Mouse (Mus musculus) limb, embryonic 15.5 days (tissue): ENCODE data around the gene Csmd2. TPM values are rescaled to one million over a fixed set of nuclear protein-coding genes. Genes with fewer than 3 reads are reported as not detected.

ENCODE experiments used
- ATAC-seq: fragments of 200-750 bp; cut with Nextera tagmentation; 2 replicates; pipeline ENCODE4 v1.8.0; 2017; ENCODE audit warnings: low read depth, moderate TSS enrichment; ENCODE audit not compliant: insufficient number of reproducible peaks, low FRiP score, low TSS enrichment
- H3K27ac ChIP-seq: fragments of 300-500 bp; sonication (generic); 2 replicates; pipeline ENCODE4 v1.5.1; 2015; ENCODE audit warnings: moderate library complexity, mild to moderate bottlenecking, inconsistent platforms
- H3K27me3 ChIP-seq: fragments of 300-500 bp; sonication (generic); 2 replicates; pipeline ENCODE4 v1.6.1; 2015; ENCODE audit warnings: inconsistent platforms
- H3K36me3 ChIP-seq: fragments of 300-500 bp; sonication (generic); 2 replicates; pipeline ENCODE4 v1.6.1; 2015; ENCODE audit warnings: inconsistent platforms
- H3K4me1 ChIP-seq: fragments of 300-500 bp; sonication (generic); 2 replicates; pipeline ENCODE4 v1.6.1; 2015; ENCODE audit warnings: inconsistent platforms
- H3K4me2 ChIP-seq: fragments of 300-500 bp; sonication (generic); 2 replicates; pipeline ENCODE4 v1.6.1; 2015; ENCODE audit warnings: mild to moderate bottlenecking, inconsistent platforms
- H3K4me3 ChIP-seq: fragments of 300-500 bp; sonication (generic); 2 replicates; pipeline ENCODE4 v1.5.1; 2015; ENCODE audit warnings: mild to moderate bottlenecking, inconsistent platforms
- H3K9ac ChIP-seq: fragments of 300-500 bp; sonication (generic); 2 replicates; pipeline ENCODE4 v1.6.1; 2015; ENCODE audit warnings: inconsistent platforms
- H3K9me3 ChIP-seq: fragments of 300-500 bp; sonication (generic); 2 replicates; pipeline ENCODE4 v1.6.1; 2016; ENCODE audit warnings: inconsistent platforms
- WGBS: fragments of 180-500 bp; shearing (Covaris S2); methylation state at CpG from one replicate; pipeline ENCODE4 v1.1.7; 2015; 5-methylcytosine and 5-hydroxymethylcytosine counted together
- polyA plus RNA-seq: library from polyadenylated mRNA; unstranded; fragments of >200 nt; fragmentation: Nextera tagmentation; extraction: Ambion mirVana; gene quantifications from 2 replicates; pipeline ENCODE4 v1.2.1, GENCODE M21; 2015

Csmd2 gene
- polyA plus RNA-seq, 1 experiment from 2014 or later = 0.13 TPM

DNA sequence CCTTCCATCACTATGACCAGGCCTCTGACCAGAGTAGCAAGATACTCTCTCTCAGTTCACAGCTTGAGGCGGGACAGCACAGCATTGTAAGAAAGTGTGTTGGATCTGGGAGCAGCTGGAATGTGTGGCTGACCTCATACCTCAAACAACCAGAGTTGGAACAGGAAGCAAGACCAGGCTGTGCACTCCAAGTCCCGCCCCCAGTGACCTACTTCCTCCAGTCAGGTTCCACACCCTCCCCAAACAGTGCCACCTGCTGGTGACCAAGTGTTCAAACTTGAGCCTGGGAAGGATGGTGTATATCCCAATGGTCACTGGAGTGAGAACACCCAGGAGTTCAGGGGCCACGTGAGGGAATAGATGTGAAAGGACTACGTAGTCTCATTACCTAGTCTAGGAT is 330.3 kb downstream of the Csmd2 start:
- WGBS = 92% methylated on average over 4 of the region's 4 CpGs
- no peak overlapping the region for H3K27ac ChIP-seq
- no peak for ATAC-seq
- no peaks in the 10 kb centered on the region for H3K4me1 ChIP-seq
- H3K4me2 ChIP-seq = no peak overlapping the region
- no peaks in the 10 kb centered on the region for H3K36me3 ChIP-seq
- H3K4me3 ChIP-seq = no peak overlapping the region
- H3K9ac ChIP-seq = no peak overlapping the region
- H3K9me3 ChIP-seq = no peaks in the 10 kb centered on the region
- H3K27me3 ChIP-seq = no peaks in the 10 kb centered on the region; the same call in 1 of the 2 replicates

DNA sequence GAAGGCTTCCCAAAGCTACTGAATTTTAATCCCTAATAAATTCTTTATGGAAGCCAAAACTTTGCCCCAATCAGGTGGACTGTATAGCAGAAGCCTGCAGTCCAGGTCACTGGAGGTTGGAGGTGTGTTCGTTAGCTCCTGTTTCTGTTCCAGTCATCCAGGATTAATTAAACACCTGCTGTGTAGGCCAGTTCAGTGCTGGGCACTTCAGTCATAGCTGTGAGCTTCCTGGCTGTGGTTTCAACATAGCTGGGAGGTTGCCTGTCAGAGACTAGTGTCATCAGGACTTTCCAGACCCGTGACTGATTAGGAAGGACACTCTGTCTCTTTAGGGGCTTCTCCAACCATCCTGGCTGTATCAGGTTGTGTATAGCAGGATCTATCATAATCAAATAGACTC is 337.9 kb downstream of the Csmd2 start:
- 45% methylated on average over 2 of the region's 2 CpGs for WGBS

DNA sequence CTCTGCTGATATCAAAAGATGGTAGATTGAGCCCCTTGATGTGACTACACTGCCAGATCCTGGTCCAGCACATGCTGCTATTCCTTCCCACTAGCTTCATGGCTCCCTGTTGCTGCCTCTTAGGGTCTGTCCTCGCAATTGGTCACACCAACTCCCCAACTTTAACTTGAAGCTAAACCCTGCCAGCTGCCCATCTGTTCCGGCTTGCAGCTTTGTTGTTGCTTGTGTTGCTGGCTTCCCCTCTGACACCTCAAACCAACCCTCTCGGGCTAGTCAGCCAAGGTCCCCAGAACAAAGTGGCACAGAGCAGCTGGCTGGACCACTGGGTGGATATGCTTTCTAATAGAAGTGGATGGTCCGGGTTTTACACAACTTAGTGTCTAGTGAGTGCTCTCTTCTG is 339.1 kb downstream of the Csmd2 start:
- H3K36me3 ChIP-seq = no peaks in the 10 kb centered on the region
- ATAC-seq = no peak
- WGBS = 67% methylated on average over 4 of the region's 4 CpGs
- H3K4me2 ChIP-seq = no peak overlapping the region
- no peaks in the 10 kb centered on the region for H3K27me3 ChIP-seq
- H3K27ac ChIP-seq = no peak overlapping the region
- H3K9ac ChIP-seq = no peak overlapping the region
- no peaks in the 10 kb centered on the region for H3K4me1 ChIP-seq
- no peak overlapping the region for H3K4me3 ChIP-seq
- no peaks in the 10 kb centered on the region for H3K9me3 ChIP-seq

More for the DNA sequence above, 337.9 kb downstream of the Csmd2 start:
- H3K4me2 ChIP-seq = no peak overlapping the region
- H3K36me3 ChIP-seq = no peaks in the 10 kb centered on the region
- no peaks in the 10 kb centered on the region for H3K4me1 ChIP-seq
- no peak overlapping the region for H3K4me3 ChIP-seq
- H3K27ac ChIP-seq = no peak overlapping the region
- ATAC-seq = no peak
- no peaks in the 10 kb centered on the region for H3K9me3 ChIP-seq
- H3K27me3 ChIP-seq = no peaks in the 10 kb centered on the region
- no peak overlapping the region for H3K9ac ChIP-seq

DNA sequence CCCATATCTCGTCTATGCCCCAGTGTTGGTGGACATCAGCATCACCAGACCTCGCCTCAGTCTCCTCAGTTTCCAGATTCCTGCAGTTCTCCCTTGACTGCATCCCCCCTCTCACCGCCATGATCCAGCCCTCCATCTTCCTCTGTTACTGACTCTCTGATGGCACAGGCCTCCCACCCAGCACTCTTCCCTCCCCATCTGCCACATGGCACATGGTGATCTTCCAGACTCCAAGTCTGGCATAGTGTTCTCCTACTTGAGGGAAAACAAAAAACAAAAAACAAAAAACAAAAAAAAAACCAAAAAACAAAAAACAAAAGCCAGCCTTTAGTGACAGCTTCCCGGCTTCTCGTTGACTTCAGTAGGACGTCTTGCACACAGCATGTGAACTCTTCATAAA is 339.8 kb downstream of the Csmd2 start:
- no peaks in the 10 kb centered on the region for H3K27me3 ChIP-seq
- ATAC-seq = no peak
- 73% methylated on average over 6 of the region's 6 CpGs for WGBS

DNA sequence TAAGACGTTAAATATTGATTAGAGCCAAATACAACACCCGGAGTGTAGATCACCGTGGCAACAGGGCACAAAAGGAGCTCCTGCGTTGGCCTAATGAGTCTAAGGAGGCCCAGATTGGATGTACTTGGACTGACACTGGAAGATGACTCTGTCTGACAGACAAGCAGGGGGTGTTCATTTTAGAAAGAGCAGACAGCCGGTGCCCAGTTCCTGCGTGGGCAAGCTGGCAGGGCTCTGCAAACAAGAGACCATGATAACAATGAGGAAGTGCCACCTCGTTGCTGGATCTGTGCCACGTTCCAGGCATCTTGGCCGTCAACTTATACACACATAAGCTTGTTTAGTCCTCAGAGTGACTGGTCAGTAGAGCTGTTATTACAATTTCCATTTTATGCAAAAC is 342.9 kb downstream of the Csmd2 start:
- H3K4me3 ChIP-seq = no peak overlapping the region
- no peak overlapping the region for H3K27ac ChIP-seq
- H3K27me3 ChIP-seq = no peaks in the 10 kb centered on the region
- H3K9ac ChIP-seq = no peak overlapping the region
- no peaks in the 10 kb centered on the region for H3K36me3 ChIP-seq
- H3K4me1 ChIP-seq = no peaks in the 10 kb centered on the region
- no peak overlapping the region for H3K4me2 ChIP-seq
- no peak for ATAC-seq
- WGBS = 83% methylated on average over 9 of the region's 9 CpGs
- no peaks in the 10 kb centered on the region for H3K9me3 ChIP-seq

More for the DNA sequence above, 339.8 kb downstream of the Csmd2 start:
- no peaks in the 10 kb centered on the region for H3K36me3 ChIP-seq
- H3K4me1 ChIP-seq = no peaks in the 10 kb centered on the region
- no peaks in the 10 kb centered on the region for H3K9me3 ChIP-seq
- no peak overlapping the region for H3K4me3 ChIP-seq
- H3K27ac ChIP-seq = no peak overlapping the region
- no peak overlapping the region for H3K9ac ChIP-seq
- no peak overlapping the region for H3K4me2 ChIP-seq

DNA sequence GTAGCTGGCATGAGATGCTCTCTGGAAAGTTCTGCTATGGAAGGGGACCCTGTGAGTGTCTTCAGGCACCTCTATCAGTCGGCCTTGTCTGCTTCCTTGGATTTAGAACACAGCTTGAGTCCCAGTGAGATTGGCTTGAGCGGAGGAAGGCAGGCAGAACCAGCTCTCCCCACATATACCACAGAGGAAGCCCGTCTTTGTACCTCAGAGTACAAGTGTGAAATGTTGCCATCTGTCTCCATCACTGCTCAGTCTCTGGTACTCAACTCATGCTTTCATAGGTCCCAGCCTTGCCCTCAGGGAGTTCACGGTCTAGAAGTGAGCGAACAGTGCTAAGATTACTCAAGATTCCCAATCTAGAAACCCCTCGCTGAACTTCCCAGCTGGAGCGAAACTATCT is 352.8 kb downstream of the Csmd2 start:
- Histone ChIP-seq H3K36me3 (no peaks in the 10 kb centered on the region), H3K4me1 (no peaks in the 10 kb centered on the region), H3K27me3 (peaks cover 4% of the 10 kb centered on the region; the same call in 1 of the 2 replicates), H3K4me3 (no peak overlapping the region), H3K4me2 (no peak overlapping the region), H3K27ac (no peak overlapping the region), H3K9ac (no peak overlapping the region), H3K9me3 (no peaks in the 10 kb centered on the region)
- no peak for ATAC-seq
- WGBS = 80% methylated on average over 7 of the region's 7 CpGs

DNA sequence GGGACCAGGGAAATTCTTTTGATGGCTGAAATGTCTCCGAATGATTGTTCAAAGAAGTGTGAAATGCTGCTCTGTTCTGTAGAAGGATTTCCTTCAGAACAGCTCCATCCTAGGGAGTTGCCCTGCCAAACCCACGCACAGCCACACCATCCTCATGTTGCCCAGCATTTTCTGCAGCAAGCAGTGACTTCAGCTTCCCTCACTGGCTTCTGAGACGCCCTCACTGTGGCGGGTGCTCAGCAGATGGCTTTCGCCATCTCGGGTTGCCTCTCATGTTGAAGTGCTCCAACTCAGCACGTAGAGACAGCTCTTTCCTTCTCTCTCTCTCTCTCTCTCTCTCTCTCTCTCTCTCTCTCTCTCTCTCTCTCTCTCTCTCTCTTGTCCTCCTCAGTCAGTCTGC is 353.7 kb downstream of the Csmd2 start:
- peaks cover 4% of the 10 kb centered on the region; the same call in 1 of the 2 replicates for H3K27me3 ChIP-seq
- ATAC-seq = no peak
- 44% methylated on average over 7 of the region's 7 CpGs for WGBS
- H3K4me3 ChIP-seq = no peak overlapping the region
- no peak overlapping the region for H3K4me2 ChIP-seq
- no peaks in the 10 kb centered on the region for H3K36me3 ChIP-seq
- no peaks in the 10 kb centered on the region for H3K4me1 ChIP-seq
- H3K9me3 ChIP-seq = no peaks in the 10 kb centered on the region
- no peak overlapping the region for H3K9ac ChIP-seq
- no peak overlapping the region for H3K27ac ChIP-seq

DNA sequence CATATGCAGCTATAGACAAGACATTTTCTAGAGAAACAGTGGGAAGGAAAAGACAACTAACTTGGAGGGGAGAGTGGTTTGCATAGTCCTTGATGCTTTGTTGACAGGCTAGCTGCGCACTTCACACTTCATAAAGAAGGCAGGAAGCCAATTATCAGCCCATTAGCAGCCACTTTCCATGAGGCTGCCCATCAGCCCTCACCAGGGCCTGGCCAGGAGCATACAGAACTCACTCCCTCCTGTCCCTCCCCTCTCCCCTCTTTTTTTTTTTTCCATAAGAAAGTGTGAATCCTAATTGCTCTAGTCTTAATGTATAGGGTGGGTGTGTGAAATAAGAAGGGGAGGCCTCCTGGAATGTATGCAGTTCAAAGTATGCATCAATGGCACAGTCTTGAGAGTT is 354.6 kb downstream of the Csmd2 start:
- no peak overlapping the region for H3K4me3 ChIP-seq
- H3K4me1 ChIP-seq = no peaks in the 10 kb centered on the region
- no peak overlapping the region for H3K9ac ChIP-seq
- 26% methylated on average over 1 of the region's 1 CpGs for WGBS
- no peak for ATAC-seq
- H3K27me3 ChIP-seq = peaks cover 4% of the 10 kb centered on the region; the same call in 1 of the 2 replicates
- no peak overlapping the region for H3K27ac ChIP-seq
- no peaks in the 10 kb centered on the region for H3K36me3 ChIP-seq
- no peak overlapping the region for H3K4me2 ChIP-seq
- no peaks in the 10 kb centered on the region for H3K9me3 ChIP-seq

DNA sequence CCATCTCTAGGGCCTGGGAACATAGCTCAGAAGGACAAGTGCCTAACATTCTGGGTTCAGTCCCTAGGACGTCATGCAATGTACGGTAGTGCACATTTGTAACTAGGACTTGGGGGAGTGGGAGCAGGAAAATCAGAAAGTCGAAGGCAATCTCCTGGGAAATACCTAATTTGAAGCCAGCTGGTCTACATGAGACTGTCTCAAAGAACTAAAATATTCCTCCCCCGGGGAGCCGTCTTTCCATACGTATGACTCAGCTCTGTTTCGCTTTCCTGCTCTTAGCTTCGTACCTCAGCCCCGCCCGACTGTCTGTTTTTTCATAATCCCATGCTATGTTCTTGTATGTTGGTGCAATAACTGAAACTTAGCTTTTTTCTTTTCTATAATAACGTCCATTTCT is 371.1 kb downstream of the Csmd2 start:
- WGBS = 85% methylated on average over 11 of the region's 11 CpGs
- Histone ChIP-seq H3K4me3 (no peak overlapping the region), H3K9ac (no peak overlapping the region), H3K27me3 (no peaks in the 10 kb centered on the region), H3K36me3 (no peaks in the 10 kb centered on the region), H3K27ac (no peak overlapping the region), H3K4me1 (no peaks in the 10 kb centered on the region), H3K4me2 (no peak overlapping the region), H3K9me3 (no peaks in the 10 kb centered on the region)
- ATAC-seq = no peak

DNA sequence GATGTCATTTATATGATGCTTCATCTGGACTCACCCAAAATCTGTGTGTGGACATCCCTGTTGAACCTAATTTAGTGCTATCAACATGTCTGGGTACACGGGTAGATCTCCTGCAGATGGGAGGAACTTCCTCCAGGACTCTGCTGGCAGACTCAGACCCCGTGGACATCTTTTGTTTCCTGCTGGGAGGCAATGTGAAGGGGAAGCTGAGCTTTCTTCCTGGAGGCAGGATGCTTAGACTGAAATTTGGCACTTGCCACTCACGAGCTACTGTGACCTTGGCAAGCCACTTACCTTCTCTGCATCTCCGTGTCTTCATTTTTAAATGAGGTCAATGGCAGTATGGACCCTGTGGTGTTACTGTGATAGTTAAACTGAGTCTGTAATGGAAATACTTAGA is 378.2 kb downstream of the Csmd2 start:
- ATAC-seq = no peak
- no peak overlapping the region for H3K4me3 ChIP-seq
- no peak overlapping the region for H3K9ac ChIP-seq
- H3K27ac ChIP-seq = no peak overlapping the region
- no peaks in the 10 kb centered on the region for H3K4me1 ChIP-seq
- no peaks in the 10 kb centered on the region for H3K36me3 ChIP-seq
- H3K9me3 ChIP-seq = no peaks in the 10 kb centered on the region
- WGBS = 69% methylated on average over 4 of the region's 4 CpGs
- H3K27me3 ChIP-seq = 0 out of 2 replicates have a peak, but pooled peaks cover 4% of the 10 kb centered on the region
- H3K4me2 ChIP-seq = no peak overlapping the region

DNA sequence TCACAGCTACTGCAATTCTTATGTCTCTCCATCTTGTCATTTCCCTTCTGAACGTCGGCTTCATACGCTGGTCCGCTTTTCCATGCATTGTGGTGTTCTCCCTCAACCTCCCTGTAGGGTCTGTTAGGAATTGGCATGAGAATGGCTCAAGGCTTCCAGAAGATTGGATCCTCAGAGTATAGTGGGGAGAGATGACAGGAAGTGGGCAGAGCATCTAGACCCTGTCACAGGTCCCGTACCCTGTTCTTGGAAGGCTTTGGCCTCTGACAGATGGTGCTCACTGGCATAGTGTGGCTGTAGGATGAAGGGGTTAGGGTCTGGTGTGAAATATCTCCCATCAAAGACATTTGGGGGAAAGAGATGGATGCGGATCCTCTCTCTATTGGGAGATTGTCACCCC is 380.4 kb downstream of the Csmd2 start:
- H3K4me1 ChIP-seq = no peaks in the 10 kb centered on the region
- H3K27ac ChIP-seq = no peak overlapping the region
- H3K4me3 ChIP-seq = no peak overlapping the region
- no peaks in the 10 kb centered on the region for H3K36me3 ChIP-seq
- ATAC-seq = no peak
- H3K9me3 ChIP-seq = no peaks in the 10 kb centered on the region
- no peak overlapping the region for H3K4me2 ChIP-seq
- H3K27me3 ChIP-seq = 0 out of 2 replicates have a peak, but pooled peaks cover 4% of the 10 kb centered on the region
- WGBS = 95% methylated on average over 6 of the region's 6 CpGs
- no peak overlapping the region for H3K9ac ChIP-seq

DNA sequence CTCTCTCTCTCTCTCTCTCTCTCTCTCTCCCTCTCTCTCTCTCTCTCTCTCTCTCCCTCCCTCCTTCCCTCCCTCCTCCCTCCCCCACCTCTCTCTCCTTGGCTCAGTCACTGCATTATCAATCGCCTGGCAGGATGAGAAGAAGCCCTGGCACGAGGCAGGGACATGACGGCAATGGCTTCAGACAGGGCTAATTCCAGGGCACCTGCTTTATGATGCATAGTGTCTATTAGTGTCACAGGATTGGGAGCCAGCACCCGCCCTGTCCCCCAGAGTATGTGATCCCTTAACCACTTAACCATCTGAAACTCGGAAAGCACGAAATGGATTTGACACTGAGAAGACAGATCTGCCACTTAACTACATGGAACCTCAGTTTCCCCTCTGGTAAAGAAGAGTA is 384.1 kb downstream of the Csmd2 start:
- ATAC-seq = no peak
- no peak overlapping the region for H3K4me2 ChIP-seq
- no peak overlapping the region for H3K9ac ChIP-seq
- no peaks in the 10 kb centered on the region for H3K4me1 ChIP-seq
- H3K4me3 ChIP-seq = no peak overlapping the region
- no peaks in the 10 kb centered on the region for H3K36me3 ChIP-seq
- 76% methylated on average over 6 of the region's 6 CpGs for whole genome bisulfite sequencing
- no peak overlapping the region for H3K27ac ChIP-seq
- H3K27me3 ChIP-seq = 0 out of 2 replicates have a peak, but pooled peaks cover 3% of the 10 kb centered on the region
- H3K9me3 ChIP-seq = no peaks in the 10 kb centered on the region

DNA sequence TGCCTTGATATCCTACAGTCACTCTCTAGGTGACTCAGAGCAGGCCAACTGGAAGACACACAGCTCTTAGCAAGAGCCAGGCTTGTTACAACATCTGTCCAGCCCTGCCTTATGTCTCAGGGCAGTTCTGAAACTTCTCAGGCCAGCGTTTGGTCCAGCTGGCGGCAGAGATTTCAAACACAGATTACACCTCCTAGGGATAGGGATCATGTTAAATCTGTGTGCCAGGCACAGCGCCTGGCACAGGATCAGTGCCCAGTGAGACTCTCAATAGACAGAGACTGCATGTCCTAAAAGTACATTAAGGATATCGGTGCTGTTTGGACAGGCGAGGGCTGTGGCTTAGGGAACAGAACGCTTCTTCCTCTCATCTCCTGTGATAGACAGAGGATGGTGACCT is 385.5 kb downstream of the Csmd2 start:
- Histone ChIP-seq H3K36me3 (no peaks in the 10 kb centered on the region), H3K9me3 (no peaks in the 10 kb centered on the region), H3K4me1 (no peaks in the 10 kb centered on the region), H3K27me3 (no peaks in the 10 kb centered on the region), H3K4me3 (no peak overlapping the region), H3K4me2 (no peak overlapping the region), H3K9ac (no peak overlapping the region), H3K27ac (no peak overlapping the region)
- ATAC-seq = no peak
- 75% methylated on average over 6 of the region's 6 CpGs for WGBS
